Mouse (Mus musculus) cerebellum, adult 18-20 months (tissue): ENCODE data around the gene Mgp.

Experiments
- DNase-seq, 2 experiments: peaks; one replicate each; pipeline ENCODE4 v3.0.0; 2021

The Mgp gene

GRCm38 (mm10) chr6:136848971-136849370, 26.7 kb downstream of the Mgp start:
- no peak for DNase-seq

GRCm38 (mm10) chr6:136848399-136848798, 27.2 kb downstream of the Mgp start:
- DNase-seq, result no peak

GRCm38 (mm10) chr6:136847790-136848189, 27.8 kb downstream of the Mgp start:
- DNase-seq, result peak; percentile 22 to 37

GRCm38 (mm10) chr6:136847267-136847666, 28.4 kb downstream of the Mgp start:
- no peak for DNase-seq

- DNase-seq, result no peak
These were observed 29.7 kb downstream of the Mgp start for GRCm38 (mm10) chr6:136845706-136846480.

GRCm38 (mm10) chr6:136844903-136845302, 30.7 kb downstream of the Mgp start:
- no peak for DNase-seq

- no peak for DNase-seq
These were observed 38.3 kb downstream of the Mgp start for GRCm38 (mm10) chr6:136837323-136837722.

GRCm38 (mm10) chr6:136835352-136835751, 40.3 kb downstream of the Mgp start, which contains the start of gene Smco3:
Gene Smco3, minus strand, starts transcription at chr6:136835452.
- DNase-seq, result no peak

GRCm38 (mm10) chr6:136831712-136832111, 43.9 kb downstream of the Mgp start:
- no peak for DNase-seq

GRCm38 (mm10) chr6:136828681-136829080, 46.9 kb downstream of the Mgp start:
- peak in 1 of 2 experiments; percentile 16 for DNase-seq

GRCm38 (mm10) chr6:136827881-136828561, 47.6 kb downstream of the Mgp start, which contains the start of gene Wbp11:
Gene Wbp11, minus strand, starts transcription at chr6:136828233.
- DNase-seq, result peak; percentile 95 to 97

GRCm38 (mm10) chr6:136827516-136827880, 48.1 kb downstream of the Mgp start, which contains the start of gene BC049715:
Gene BC049715, plus strand, starts transcription at chr6:136827626.
- DNase-seq, result no peak

- DNase-seq, result no peak
These were observed 48.5 kb downstream of the Mgp start for GRCm38 (mm10) chr6:136827116-136827515.

GRCm38 (mm10) chr6:136824987-136825386, 50.6 kb downstream of the Mgp start:
- no peak for DNase-seq
